Mouse (Mus musculus) lung, postnatal 0 days (tissue): Measurements from ENCODE around the gene Shank1. TPM values are rescaled to one million over a fixed set of nuclear protein-coding genes. Genes with fewer than 3 reads are reported as not detected.

ENCODE experiments used
- ATAC-seq: fragments of 200-750 bp; cut with Nextera tagmentation; 2 replicates; pipeline ENCODE4 v1.8.0; 2017; ENCODE audit warnings: moderate library complexity
- DNase-seq: peaks from one replicate; pipeline ENCODE4 v3.0.0-alpha.2; 2016; ENCODE audit warnings: low spot score
- H3K27ac ChIP-seq: fragments of 300-500 bp; sonication (generic); 2 replicates; pipeline ENCODE4 v1.5.1; 2014; ENCODE audit warnings: antibody characterized with exemption, mild to moderate bottlenecking, low read length, mixed read lengths
- H3K27me3 ChIP-seq: fragments of 300-500 bp; sonication (generic); replicated peaks from 2 replicates; pipeline ENCODE4 v1.6.1; 2014; ENCODE audit warnings: low read length, mixed read lengths; ENCODE audit not compliant: insufficient read depth
- H3K36me3 ChIP-seq: fragments of 300-500 bp; sonication (generic); 2 replicates; pipeline ENCODE4 v1.6.1; 2014; ENCODE audit warnings: low read length, mixed read lengths; ENCODE audit not compliant: insufficient read depth
- H3K4me1 ChIP-seq: fragments of 300-500 bp; sonication (generic); 2 replicates; pipeline ENCODE4 v1.6.1; 2014; ENCODE audit warnings: antibody characterized with exemption, low read depth, low read length, mixed read lengths; ENCODE audit not compliant: insufficient read depth
- H3K4me2 ChIP-seq: fragments of 300-500 bp; sonication (generic); replicated peaks from 2 replicates; pipeline ENCODE4 v1.6.1; 2014; ENCODE audit warnings: low read depth, mild to moderate bottlenecking, low read length, moderate library complexity, mixed read lengths
- H3K4me3 ChIP-seq: fragments of 300-500 bp; sonication (generic); 2 replicates; pipeline ENCODE4 v1.5.1; 2014; ENCODE audit warnings: low read depth, low read length
- H3K9ac ChIP-seq: fragments of 300-500 bp; sonication (generic); replicated peaks from 2 replicates; pipeline ENCODE4 v1.6.1; 2014; ENCODE audit warnings: low read depth, mild to moderate bottlenecking
- H3K9me3 ChIP-seq: fragments of 300-500 bp; sonication (generic); 2 replicates; pipeline ENCODE4 v1.6.1; 2016; ENCODE audit warnings: low read length, mixed read lengths
- CTCF ChIP-seq: IDR thresholded peaks from 2 replicates; pipeline ENCODE4 v1.5.1; 2016; ENCODE audit warnings: antibody characterized with exemption, mild to moderate bottlenecking
- EP300 ChIP-seq: IDR thresholded peaks from 2 replicates; pipeline ENCODE4 v1.6.1; 2016; ENCODE audit warnings: antibody characterized with exemption, mild to moderate bottlenecking, control low read depth
- WGBS: fragments of 180-500 bp; shearing (Covaris S2); extraction: QIAGEN DNeasy Blood & Tissue Kit; methylation state at CpG from one replicate; pipeline ENCODE4 v1.1.7; 2014; 5-methylcytosine and 5-hydroxymethylcytosine counted together
- polyA plus RNA-seq: library from polyadenylated mRNA; unstranded; fragments of >200 nt; fragmentation: Nextera tagmentation; extraction: Ambion mirVana; gene quantifications from 2 replicates; pipeline ENCODE4 v1.2.1, GENCODE M21; 2015

Shank1 gene
- polyA plus RNA-seq, 1 experiment from 2014 or later = 0.23 TPM

GRCm38 (mm10) chr7:44373889-44374652 is 64.0 kb downstream of the Shank1 start:
- no peaks in the 10 kb centered on the region for H3K27me3 ChIP-seq
- WGBS = 3% methylated on average over 18 of the region's 19 CpGs

DNA sequence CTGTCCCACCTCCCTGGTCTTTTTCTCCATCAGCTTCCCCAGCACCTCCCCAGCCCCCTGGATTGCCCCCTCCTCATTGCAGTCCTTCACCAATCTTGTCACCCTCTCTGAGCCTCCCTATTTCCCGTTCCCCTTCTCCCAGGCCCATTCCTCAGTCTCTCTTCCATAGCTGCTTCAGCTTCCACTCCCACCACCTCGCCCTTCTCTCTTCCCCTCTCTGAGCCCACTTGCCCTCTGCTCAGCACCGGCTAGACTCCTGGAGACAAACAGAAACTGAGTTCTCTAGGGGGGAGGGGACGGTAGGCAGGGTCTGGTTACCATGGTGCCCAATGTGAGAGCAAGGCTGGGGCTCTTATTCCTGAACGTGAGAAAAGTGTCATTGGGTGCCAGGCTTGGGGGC is 64.7 kb downstream of the Shank1 start:
- no peaks in the 10 kb centered on the region for H3K9me3 ChIP-seq
- H3K27ac ChIP-seq = no peak overlapping the region
- H3K4me2 ChIP-seq = peak overlapping the region; percentile 82
- peaks cover 2% of the 10 kb centered on the region; the same call in 1 of the 2 replicates for H3K4me1 ChIP-seq
- H3K4me3 ChIP-seq = peak overlapping the region; percentile 54
- H3K27me3 ChIP-seq = no peaks in the 10 kb centered on the region
- H3K36me3 ChIP-seq = no peaks in the 10 kb centered on the region
- no peak for DNase-seq
- no peak overlapping the region for H3K9ac ChIP-seq
- WGBS = 8% methylated on average over 5 of the region's 5 CpGs
- ATAC-seq = no peak
- no peak for TF ChIP-seq EP300

More at GRCm38 (mm10) chr7:44373889-44374652, 64.0 kb downstream of the Shank1 start:
- DNase-seq (peak; percentile 97), ATAC-seq (peak; percentile 97)
- Histone ChIP-seq H3K9ac (peak overlapping the region; percentile 51), H3K27ac (no peak overlapping the region), H3K9me3 (no peaks in the 10 kb centered on the region), H3K4me3 (peak overlapping the region; percentile 54), H3K4me1 (peaks cover 2% of the 10 kb centered on the region; the same call in 1 of the 2 replicates), H3K4me2 (peak overlapping the region; percentile 82), H3K36me3 (no peaks in the 10 kb centered on the region)
- TF ChIP-seq EP300 (peak; percentile 20; the same call in 1 of the 2 replicates), CTCF (no peak)

GRCm38 (mm10) chr7:44375207-44375606 is 65.2 kb downstream of the Shank1 start:
- Histone ChIP-seq H3K27me3 (no peaks in the 10 kb centered on the region), H3K9me3 (no peaks in the 10 kb centered on the region), H3K4me1 (peaks cover 2% of the 10 kb centered on the region; the same call in 1 of the 2 replicates), H3K9ac (no peak overlapping the region), H3K4me3 (no peak overlapping the region), H3K27ac (no peak overlapping the region), H3K36me3 (no peaks in the 10 kb centered on the region), H3K4me2 (peak overlapping the region; percentile 82; the same call in 1 of the 2 replicates)
- TF ChIP-seq EP300 (no peak), CTCF (no peak)
- no peak for DNase-seq
- no peak for ATAC-seq
- WGBS = 16% methylated on average over 10 of the region's 10 CpGs

DNA sequence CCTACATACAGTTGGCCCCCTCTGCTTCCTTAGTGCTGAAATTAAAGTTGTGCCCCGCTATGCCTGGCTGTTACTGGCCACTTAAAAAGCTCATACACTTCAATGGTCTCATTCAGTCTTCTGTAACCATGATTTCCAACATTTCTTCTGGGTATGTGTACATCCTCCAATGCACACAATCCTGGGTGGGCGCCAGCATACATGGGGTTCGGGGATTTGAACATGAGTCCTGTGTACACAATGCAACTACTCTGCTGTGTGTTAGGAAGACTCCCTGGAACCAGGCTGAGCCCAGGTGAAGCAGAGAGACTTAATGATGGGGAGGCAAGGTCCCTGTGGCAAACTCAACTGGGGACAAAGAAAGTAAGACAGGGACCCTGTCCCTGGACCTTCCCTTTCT is 65.7 kb downstream of the Shank1 start:
- TF ChIP-seq EP300 (no peak), CTCF (no peak)
- ATAC-seq (no peak), DNase-seq (no peak)
- no peaks in the 10 kb centered on the region for H3K36me3 ChIP-seq
- H3K4me3 ChIP-seq = no peak overlapping the region
- no peaks in the 10 kb centered on the region for H3K27me3 ChIP-seq
- no peak overlapping the region for H3K9ac ChIP-seq
- H3K9me3 ChIP-seq = no peaks in the 10 kb centered on the region
- peaks cover 2% of the 10 kb centered on the region; the same call in 1 of the 2 replicates for H3K4me1 ChIP-seq
- H3K4me2 ChIP-seq = no peak overlapping the region
- no peak overlapping the region for H3K27ac ChIP-seq
- WGBS = 45% methylated on average over 3 of the region's 3 CpGs

- H3K27me3 ChIP-seq = no peaks in the 10 kb centered on the region
- H3K9ac ChIP-seq = no peak overlapping the region
- no peak overlapping the region for H3K4me3 ChIP-seq
- H3K9me3 ChIP-seq = no peaks in the 10 kb centered on the region
- WGBS = 21% methylated on average over 4 of the region's 4 CpGs
- H3K4me2 ChIP-seq = no peak overlapping the region
- ATAC-seq (no peak), DNase-seq (peak; percentile 57)
- H3K36me3 ChIP-seq = no peaks in the 10 kb centered on the region
- H3K4me1 ChIP-seq = peaks cover 2% of the 10 kb centered on the region; the same call in 1 of the 2 replicates
- TF ChIP-seq CTCF (no peak), EP300 (no peak)
- no peak overlapping the region for H3K27ac ChIP-seq
Observed at GRCm38 (mm10) chr7:44378290-44378689, 68.2 kb downstream of the Shank1 start.

GRCm38 (mm10) chr7:44382541-44382940 is 72.5 kb downstream of the Shank1 start:
- TF ChIP-seq CTCF (no peak), EP300 (no peak)
- H3K9ac ChIP-seq = no peak overlapping the region
- H3K4me1 ChIP-seq = no peaks in the 10 kb centered on the region; the same call in 1 of the 2 replicates
- no peaks in the 10 kb centered on the region for H3K9me3 ChIP-seq
- H3K27me3 ChIP-seq = no peaks in the 10 kb centered on the region
- H3K27ac ChIP-seq = no peak overlapping the region
- DNase-seq (no peak), ATAC-seq (no peak)
- no peak overlapping the region for H3K4me2 ChIP-seq
- WGBS = 68% methylated on average over 12 of the region's 12 CpGs
- no peaks in the 10 kb centered on the region for H3K36me3 ChIP-seq
- no peak overlapping the region for H3K4me3 ChIP-seq
